Mouse (Mus musculus): ENCODE measurements around the gene Krt36. TPM values are rescaled to one million over a fixed set of nuclear protein-coding genes. Genes with fewer than 3 reads are reported as not detected.

Gene Krt36
- not detected in 2 replicates for polyA plus RNA-seq (2012)

GRCm38 (mm10) chr11:100105576-100106122 is at the start of gene Krt36:
Krt36 (minus strand) TSS chr11:100105626.
- no peak for TF ChIP-seq GATA1 (IDR thresholded peaks at IDR 0.05; ENCODE audit: low read length)

- no peak for TF ChIP-seq GATA1 (IDR thresholded peaks at IDR 0.05; ENCODE audit: low read length)
Measured at GRCm38 (mm10) chr11:100148615-100149330, 43.3 kb upstream of the Krt36 start, which contains the start of gene Krt19. Krt19 (minus strand) TSS chr11:100148665.

GRCm38 (mm10) chr11:100147566-100148353 is 42.3 kb upstream of the Krt36 start:
- TF ChIP-seq GATA1 (IDR thresholded peaks at IDR 0.05; ENCODE audit: low read length): no peak

GRCm38 (mm10) chr11:100145858-100146560 is 40.6 kb upstream of the Krt36 start:
- no peak for TF ChIP-seq GATA1 (IDR thresholded peaks at IDR 0.05; ENCODE audit: low read length)

- TF ChIP-seq GATA1 (IDR thresholded peaks at IDR 0.05; ENCODE audit: low read length): no peak
Measured at GRCm38 (mm10) chr11:100145104-100145503, 39.7 kb upstream of the Krt36 start.

- TF ChIP-seq GATA1 (IDR thresholded peaks at IDR 0.05; ENCODE audit: low read length): no peak
Measured at GRCm38 (mm10) chr11:100140966-100141365, 35.5 kb upstream of the Krt36 start.

- TF ChIP-seq GATA1 (IDR thresholded peaks at IDR 0.05; ENCODE audit: low read length): no peak
Measured at GRCm38 (mm10) chr11:100139391-100139790, 34.0 kb upstream of the Krt36 start.

GRCm38 (mm10) chr11:100138809-100139208 is 33.4 kb upstream of the Krt36 start:
- no peak for TF ChIP-seq GATA1 (IDR thresholded peaks at IDR 0.05; ENCODE audit: low read length)

GRCm38 (mm10) chr11:100137693-100138092 is 32.3 kb upstream of the Krt36 start:
- no peak for TF ChIP-seq GATA1 (IDR thresholded peaks at IDR 0.05; ENCODE audit: low read length)

- TF ChIP-seq GATA1 (IDR thresholded peaks at IDR 0.05; ENCODE audit: low read length): no peak
Measured at GRCm38 (mm10) chr11:100136559-100136958, 31.1 kb upstream of the Krt36 start.

- TF ChIP-seq GATA1 (IDR thresholded peaks at IDR 0.05; ENCODE audit: low read length): no peak
Measured at GRCm38 (mm10) chr11:100135731-100136130, 30.3 kb upstream of the Krt36 start, which contains the start of gene Krt15. Krt15 (minus strand) TSS chr11:100135928.

GRCm38 (mm10) chr11:100124901-100125300 is 19.5 kb upstream of the Krt36 start:
- no peak for TF ChIP-seq GATA1 (IDR thresholded peaks at IDR 0.05; ENCODE audit: low read length)

- no peak for TF ChIP-seq GATA1 (IDR thresholded peaks at IDR 0.05; ENCODE audit: low read length)
Measured at GRCm38 (mm10) chr11:100121466-100121865, 16.0 kb upstream of the Krt36 start, which contains the start of gene Krt13. Krt13 (minus strand) TSS chr11:100121566.

GRCm38 (mm10) chr11:100120331-100120730 is 14.9 kb upstream of the Krt36 start:
- no peak for TF ChIP-seq GATA1 (IDR thresholded peaks at IDR 0.05; ENCODE audit: low read length)

GRCm38 (mm10) chr11:100113742-100114029 is 8.3 kb upstream of the Krt36 start:
- TF ChIP-seq GATA1 (IDR thresholded peaks at IDR 0.05; ENCODE audit: low read length): no peak
